Mouse (Mus musculus) urinary bladder, postnatal 36 days (tissue): ENCODE measurements around the gene Gpr152.
"Not testable (repeated sequence)": the region's sequence is repeated elsewhere in the genome, so short reads cannot be mapped to it uniquely, and the experiment has no call there.

ENCODE experiments used
- DNase-seq, 2 experiments: peaks; one replicate each; pipeline ENCODE4 v3.0.0; 2022; ENCODE audit warnings: low spot score in 2 of 2, mixed read lengths in 1 of 2

The Gpr152 gene

GRCm38 (mm10) chr19:4130106-4130505 lies 9.5 kb upstream of the Gpr152 start:
- DNase-seq = no peak

DNA sequence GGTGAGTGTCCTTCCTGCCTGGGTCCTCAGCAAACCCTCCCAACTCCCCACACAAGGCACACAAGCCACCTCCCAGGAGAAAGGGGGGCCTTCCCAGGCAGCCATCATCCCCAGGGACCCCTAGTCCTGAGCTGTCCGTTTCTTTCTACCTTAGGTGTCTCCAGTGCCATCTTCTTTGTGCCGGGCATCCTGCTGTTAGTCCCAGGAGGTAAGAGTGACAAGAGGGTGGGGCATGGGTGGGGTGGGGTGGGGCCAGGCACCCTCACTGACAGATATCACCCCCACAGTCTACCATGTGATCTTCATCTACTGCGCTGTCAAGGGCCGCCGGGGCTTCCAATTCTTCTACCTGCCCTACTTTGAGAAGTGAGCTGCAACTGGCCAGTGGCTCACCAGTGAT lies 8.5 kb upstream of the Gpr152 start:
- DNase-seq = no peak

- DNase-seq = no peak
Measured at GRCm38 (mm10) chr19:4131768-4132167, 7.8 kb upstream of the Gpr152 start.

DNA sequence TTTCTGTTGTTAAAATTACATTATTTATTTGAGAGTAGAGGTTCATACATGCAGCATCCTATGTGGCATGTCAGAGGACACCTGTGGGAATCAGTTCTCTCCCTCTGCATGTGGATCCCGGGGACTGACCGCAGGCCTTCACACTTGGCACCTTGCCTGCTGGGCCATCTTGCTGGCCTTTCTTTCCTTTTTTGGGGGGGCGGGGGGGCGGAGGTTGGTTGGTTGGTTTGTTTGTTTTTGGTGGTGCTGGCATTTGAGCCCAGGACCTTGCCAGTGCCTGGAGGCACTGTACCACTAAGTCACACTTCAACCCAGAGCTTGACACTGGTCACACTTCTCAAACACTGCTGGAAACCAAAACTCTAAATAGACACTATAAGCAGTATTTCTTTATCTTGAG lies 5.2 kb upstream of the Gpr152 start:
- no peak for DNase-seq

DNA sequence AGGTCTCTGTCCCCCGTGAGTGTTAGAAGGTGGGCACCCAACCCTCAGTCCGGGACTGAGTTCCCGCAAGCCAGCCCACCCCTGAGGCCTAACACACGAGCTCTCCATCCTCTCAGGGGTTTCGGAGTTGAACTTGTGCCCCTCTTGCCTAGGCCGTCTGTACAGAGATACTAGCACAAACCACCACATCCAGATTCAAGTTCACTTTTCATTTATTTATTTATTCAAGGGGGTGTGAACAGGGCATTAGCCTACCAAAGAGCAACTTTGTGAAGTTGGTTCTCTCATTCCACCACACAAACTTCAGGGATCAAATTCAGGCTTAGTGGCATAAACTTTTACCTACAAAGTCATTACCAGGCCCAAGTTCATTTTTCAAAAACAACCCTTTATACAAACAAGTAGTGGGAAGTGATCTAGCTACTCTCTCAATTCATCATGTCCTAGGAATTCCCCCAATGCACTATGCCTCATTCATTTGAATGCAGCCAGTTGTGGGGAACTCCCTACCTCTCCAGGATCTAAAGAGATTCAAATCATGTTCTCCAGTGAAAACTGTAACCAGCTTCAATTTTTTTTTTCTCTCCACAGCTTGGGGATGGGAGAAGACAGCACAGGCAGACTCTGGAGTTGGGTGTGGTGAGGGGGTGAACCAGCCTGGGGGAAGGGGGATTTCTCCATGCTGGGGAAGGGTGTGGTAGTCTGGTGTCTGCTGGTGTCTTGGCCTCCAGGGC lies 4.2 kb upstream of the Gpr152 start:
- not testable (repeated sequence) for DNase-seq

- not testable (repeated sequence) for DNase-seq
Measured at GRCm38 (mm10) chr19:4135963-4136345, 3.6 kb upstream of the Gpr152 start.

DNA sequence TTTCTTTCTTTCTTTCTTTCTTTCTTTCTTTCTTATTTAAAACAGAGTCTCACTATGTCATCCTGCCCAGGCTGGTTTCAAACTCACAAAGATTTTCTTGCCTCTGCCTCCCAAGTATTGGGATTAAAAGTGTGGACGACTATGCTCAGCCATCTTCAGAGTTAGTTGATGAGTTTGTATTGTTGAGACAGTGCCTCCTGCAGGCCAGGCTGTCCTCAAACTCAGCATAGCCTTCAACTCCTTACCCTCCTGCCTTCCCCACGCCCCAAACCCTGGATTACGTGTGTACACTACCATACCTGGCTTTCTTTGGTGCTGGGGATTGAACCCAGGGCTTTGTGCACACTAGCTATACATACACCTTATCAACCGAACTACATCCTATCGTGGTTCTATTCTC lies 3.1 kb upstream of the Gpr152 start:
- DNase-seq = no peak

DNA sequence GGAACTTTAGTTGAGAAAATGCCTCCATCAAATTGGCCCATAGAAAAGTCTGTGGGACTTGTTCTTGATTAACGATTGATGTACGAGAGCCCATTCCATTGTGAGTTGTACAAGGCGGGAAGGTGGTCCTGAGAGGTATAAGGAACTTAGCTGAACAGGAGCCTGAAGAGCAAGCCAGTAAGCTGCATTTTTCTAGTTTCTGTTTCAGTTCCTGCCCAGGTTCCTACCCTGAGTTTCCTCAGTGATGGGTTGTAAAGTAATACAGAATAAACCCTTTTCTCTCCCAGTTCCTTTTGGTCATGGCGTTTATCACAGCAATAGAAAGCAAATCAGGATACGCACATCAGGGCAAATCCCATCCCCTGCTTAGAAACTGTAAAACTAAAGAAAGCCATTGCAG lies 1.7 kb upstream of the Gpr152 start:
- DNase-seq = no peak

DNA sequence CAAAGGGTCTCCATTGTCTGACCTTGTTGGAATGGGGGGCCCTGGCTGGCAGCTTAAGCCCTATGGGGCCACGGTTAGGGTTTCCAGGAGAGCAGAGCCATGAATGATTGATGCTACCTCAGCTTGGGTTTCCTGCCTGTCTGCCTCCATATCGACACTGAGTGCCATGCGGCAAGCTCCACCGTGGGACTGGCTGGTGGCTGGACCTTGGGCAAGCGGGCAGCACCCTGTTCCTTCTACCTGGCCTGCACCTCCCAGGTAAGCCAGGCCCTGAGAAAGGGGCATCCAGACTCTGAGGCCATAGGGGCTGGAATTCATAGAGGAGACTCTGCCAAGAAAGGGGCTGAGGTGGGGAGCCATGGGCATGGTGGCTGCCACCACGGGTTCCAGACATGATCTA lies 560 bp downstream of the Gpr152 start:
- DNase-seq = no peak

- DNase-seq = peak in 1 of 2 experiments; percentile 43
Measured at GRCm38 (mm10) chr19:4142416-4143173, 3.0 kb downstream of the Gpr152 start.

- no peak for DNase-seq
Measured at GRCm38 (mm10) chr19:4143759-4144268, 4.2 kb downstream of the Gpr152 start, which contains the start of gene Cabp4. Gene Cabp4, minus strand, starts transcription at chr19:4144033.

- peak in 1 of 2 experiments; percentile 54 for DNase-seq
Measured at GRCm38 (mm10) chr19:4144550-4145498, 5.2 kb downstream of the Gpr152 start.

DNA sequence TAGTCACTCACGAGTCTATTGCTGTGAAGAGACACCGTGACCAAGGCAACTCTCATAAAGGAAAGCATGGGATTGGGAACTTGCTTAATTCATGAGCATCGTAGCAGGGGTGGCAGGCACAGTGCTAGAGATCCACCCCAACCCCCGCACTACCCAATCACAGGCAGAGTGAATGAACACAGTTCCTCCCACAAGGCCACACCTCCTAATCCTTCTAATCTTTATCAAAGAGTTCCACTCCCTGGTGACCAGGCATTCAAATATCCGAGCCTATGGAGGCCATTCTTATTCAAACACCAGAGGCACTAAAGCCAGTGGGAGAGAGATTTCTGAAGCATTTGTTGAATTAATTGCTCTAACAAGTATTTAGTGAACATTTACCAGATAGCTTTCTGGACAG lies 6.3 kb downstream of the Gpr152 start:
- no peak for DNase-seq

- no peak for DNase-seq
Measured at GRCm38 (mm10) chr19:4146366-4147021, 6.9 kb downstream of the Gpr152 start.

- no peak for DNase-seq
Measured at GRCm38 (mm10) chr19:4147022-4147405, 7.4 kb downstream of the Gpr152 start.

GRCm38 (mm10) chr19:4147782-4148490 lies 8.3 kb downstream of the Gpr152 start:
- no peak for DNase-seq

DNA sequence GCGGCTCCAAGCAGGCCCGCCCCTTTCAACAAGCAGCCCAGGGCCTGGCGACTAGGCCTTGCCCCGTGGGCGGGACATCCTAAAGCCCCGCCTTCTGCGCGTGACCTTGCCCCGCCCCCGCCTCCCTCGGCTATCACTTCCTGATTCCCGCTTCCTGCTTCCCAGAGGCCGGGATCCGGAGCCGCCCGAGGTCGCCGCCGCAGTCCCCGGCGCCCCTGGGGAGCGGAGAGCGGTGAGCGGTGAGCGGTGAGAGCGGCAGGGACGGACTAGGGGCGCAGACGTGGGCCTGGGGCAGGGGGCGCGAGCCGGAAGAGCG lies 8.9 kb downstream of the Gpr152 start, which contains the start of gene Coro1b:
Coro1b (plus strand) TSS at position 129 of the 316 bp plus-strand sequence.
- DNase-seq = peak; percentile 98 to 99

- DNase-seq = no peak
Measured at GRCm38 (mm10) chr19:4148819-4149218, 9.2 kb downstream of the Gpr152 start.

GRCm38 (mm10) chr19:4149283-4149682 lies 9.7 kb downstream of the Gpr152 start:
- no peak for DNase-seq

- no peak for DNase-seq
Measured at GRCm38 (mm10) chr19:4149764-4150461, 10.3 kb downstream of the Gpr152 start.
